Mouse (Mus musculus) heart, embryonic 11.5 days (tissue): ENCODE measurements around the gene Tnfaip6. TPM values are rescaled to one million over a fixed set of nuclear protein-coding genes. Genes with fewer than 3 reads are reported as not detected.
"Not testable (repeated sequence)": the region's sequence is repeated elsewhere in the genome, so short reads cannot be mapped to it uniquely, and the experiment has no call there.

Experiments used
- ATAC-seq: fragments of 200-750 bp; cut with Nextera tagmentation; replicated peaks from 2 replicates; pipeline ENCODE4 v1.8.0; 2017; ENCODE audit warnings: moderate library complexity; ENCODE audit not compliant: insufficient number of reproducible peaks, low FRiP score, low TSS enrichment
- H3K27ac ChIP-seq: fragments of 300-500 bp; sonication (generic); 2 replicates; pipeline ENCODE4 v1.5.1; 2014; ENCODE audit warnings: mild to moderate bottlenecking, low read depth, low read length
- H3K27me3 ChIP-seq: fragments of 300-500 bp; sonication (generic); 2 replicates; pipeline ENCODE4 v1.6.1; 2014; ENCODE audit warnings: mild to moderate bottlenecking, low read length, mixed read lengths; ENCODE audit not compliant: control insufficient read depth, insufficient read depth
- H3K36me3 ChIP-seq: fragments of 300-500 bp; sonication (generic); 2 replicates; pipeline ENCODE4 v1.6.1; 2014; ENCODE audit warnings: mild to moderate bottlenecking, low read length, moderate library complexity, mixed read lengths; ENCODE audit not compliant: control insufficient read depth, insufficient read depth
- H3K4me1 ChIP-seq: fragments of 300-500 bp; sonication (generic); 2 replicates; pipeline ENCODE4 v1.6.1; 2014; ENCODE audit warnings: low read length; ENCODE audit not compliant: control insufficient read depth, insufficient read depth
- H3K4me2 ChIP-seq: fragments of 300-500 bp; sonication (generic); 2 replicates; pipeline ENCODE4 v1.6.1; 2014; ENCODE audit warnings: mild to moderate bottlenecking, moderate library complexity
- H3K4me3 ChIP-seq: fragments of 300-500 bp; sonication (generic); 2 replicates; pipeline ENCODE4 v1.5.1; 2014; ENCODE audit warnings: low read depth, low read length
- H3K9ac ChIP-seq: fragments of 300-500 bp; sonication (generic); 2 replicates; pipeline ENCODE4 v1.6.1; 2014; ENCODE audit warnings: mild to moderate bottlenecking, low read depth, low read length, moderate library complexity
- H3K9me3 ChIP-seq: fragments of 300-500 bp; sonication (generic); replicated peaks from 2 replicates; pipeline ENCODE4 v1.6.1; 2016; ENCODE audit warnings: low read length; ENCODE audit not compliant: control insufficient read depth
- WGBS: fragments of 180-500 bp; shearing (Covaris S2); extraction: QIAGEN DNeasy Blood & Tissue Kit; methylation state at CpG from one replicate; pipeline ENCODE4 v1.1.7; 2014; ENCODE audit not compliant: insufficient replicate concordance; 5-methylcytosine and 5-hydroxymethylcytosine counted together
- polyA plus RNA-seq: library from polyadenylated mRNA; unstranded; fragments of >200 nt; fragmentation: Nextera tagmentation; extraction: Ambion mirVana; gene quantifications from 2 replicates; pipeline ENCODE4 v1.2.1, GENCODE M21; 2014

The Tnfaip6 gene
- 3.7 and 4.9 TPM in 2 replicates for polyA plus RNA-seq

DNA sequence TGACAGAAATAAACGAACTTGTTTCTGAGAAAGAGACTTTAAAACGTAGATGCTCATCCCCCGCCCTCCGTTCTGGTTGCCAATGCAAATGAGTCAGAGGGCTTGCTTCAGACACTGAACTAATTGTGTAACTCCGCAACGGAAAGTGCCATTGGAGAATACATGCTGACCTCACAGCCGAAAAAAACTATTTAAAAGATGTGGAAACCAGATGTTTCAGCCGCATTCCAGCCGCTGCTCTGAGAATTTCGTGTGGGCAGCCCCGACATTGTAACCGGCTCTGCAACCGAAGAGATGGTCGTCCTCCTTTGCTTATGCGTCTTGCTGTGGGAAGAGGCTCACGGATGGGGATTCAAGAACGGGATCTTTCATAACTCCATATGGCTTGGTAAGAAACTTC lies at the start of gene Tnfaip6:
Gene Tnfaip6 (plus strand): TSS at position 128 of the 400 bp plus-strand sequence.
- Histone ChIP-seq H3K9me3 (no peaks in the 10 kb centered on the region), H3K4me2 (peak within 1 kb of the TSS; percentile 63), H3K27me3 (peaks cover 2% of the 10 kb centered on the region; the same call in 1 of the 2 replicates), H3K9ac (peak within 1 kb of the TSS; percentile 59; the same call in 1 of the 2 replicates), H3K27ac (no peak within 1 kb of the TSS), H3K4me1 (no peaks in the 10 kb centered on the region), H3K4me3 (peak within 1 kb of the TSS; percentile 45), H3K36me3 (no peaks in the 10 kb centered on the region)
- 1% methylated on average over 17 of the region's 17 CpGs for WGBS
- ATAC-seq = no peak

DNA sequence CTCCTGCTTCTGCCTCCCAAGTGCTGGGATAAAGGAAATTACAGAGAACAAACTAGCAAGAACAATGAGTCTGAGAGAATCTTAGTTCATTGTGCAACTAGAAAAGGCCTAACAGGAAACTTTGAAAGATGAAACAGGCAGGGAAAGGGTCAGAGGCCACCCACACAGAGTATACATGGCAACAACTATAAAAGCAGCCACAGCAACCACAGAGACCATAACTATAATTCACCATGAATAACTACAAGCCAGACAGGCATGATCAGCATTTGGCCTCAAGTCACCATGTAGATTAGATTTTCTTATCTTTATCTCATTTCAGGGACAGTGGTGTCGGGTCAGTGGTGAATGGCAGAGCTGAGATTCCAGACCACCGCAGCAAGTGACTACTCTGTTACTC lies 48.2 kb upstream of the Tnfaip6 start:
- no peaks in the 10 kb centered on the region for H3K36me3 ChIP-seq
- no peak for ATAC-seq
- no peak overlapping the region for H3K4me2 ChIP-seq
- H3K4me1 ChIP-seq = no peaks in the 10 kb centered on the region
- no peak overlapping the region for H3K4me3 ChIP-seq
- no peaks in the 10 kb centered on the region for H3K27me3 ChIP-seq
- no peak overlapping the region for H3K9ac ChIP-seq
- H3K9me3 ChIP-seq = no peaks in the 10 kb centered on the region
- no peak overlapping the region for H3K27ac ChIP-seq
- 26% methylated on average over 2 of the region's 2 CpGs for WGBS

DNA sequence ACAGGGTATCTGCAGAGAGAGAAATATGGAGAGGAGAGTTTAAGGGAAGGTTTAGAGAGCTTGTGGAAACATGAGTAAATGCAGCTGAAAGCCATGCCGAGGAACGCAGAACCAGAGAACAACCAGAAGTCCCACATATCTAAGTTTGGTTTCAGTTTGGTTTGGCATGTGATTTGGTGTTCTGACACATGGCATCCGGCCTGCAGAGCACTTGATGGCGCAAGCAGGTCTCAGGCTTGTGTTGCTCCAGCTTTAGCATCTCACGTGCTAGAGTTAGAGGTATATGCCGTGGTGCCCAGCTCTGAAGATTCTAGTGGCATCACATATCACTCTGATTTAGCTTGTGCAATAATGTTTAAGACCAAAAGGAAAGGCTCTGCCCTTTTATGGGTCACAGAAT lies 46.4 kb upstream of the Tnfaip6 start:
- H3K9ac ChIP-seq = no peak overlapping the region
- ATAC-seq = no peak
- H3K4me1 ChIP-seq = no peaks in the 10 kb centered on the region
- 84% methylated on average over 6 of the region's 6 CpGs for WGBS
- no peak overlapping the region for H3K4me3 ChIP-seq
- H3K4me2 ChIP-seq = no peak overlapping the region
- no peaks in the 10 kb centered on the region for H3K27me3 ChIP-seq
- no peak overlapping the region for H3K27ac ChIP-seq
- H3K9me3 ChIP-seq = no peaks in the 10 kb centered on the region
- H3K36me3 ChIP-seq = no peaks in the 10 kb centered on the region

DNA sequence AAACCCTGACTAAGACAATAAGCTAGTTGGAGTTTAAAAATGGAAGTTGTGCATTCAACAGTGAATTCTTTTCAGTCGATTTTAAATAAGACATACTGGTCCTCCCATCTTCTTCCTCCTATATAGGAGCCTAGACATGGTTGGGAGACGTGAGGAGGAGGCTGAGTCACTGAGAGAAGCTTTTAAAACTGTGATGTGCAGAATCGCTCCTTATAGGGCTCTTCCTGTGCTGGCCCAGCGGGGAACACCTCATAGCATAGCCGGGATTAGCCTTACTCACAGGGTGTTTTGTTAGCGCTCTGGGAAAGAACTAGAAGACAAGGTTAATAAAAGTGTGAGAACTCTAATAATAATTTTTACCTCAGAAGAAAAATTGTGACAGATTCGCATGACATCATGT lies 37.8 kb upstream of the Tnfaip6 start:
- no peak for ATAC-seq
- H3K9me3 ChIP-seq = no peaks in the 10 kb centered on the region
- H3K4me2 ChIP-seq = no peak overlapping the region
- no peak overlapping the region for H3K9ac ChIP-seq
- no peak overlapping the region for H3K27ac ChIP-seq
- H3K4me3 ChIP-seq = no peak overlapping the region
- no peaks in the 10 kb centered on the region for H3K4me1 ChIP-seq
- H3K36me3 ChIP-seq = no peaks in the 10 kb centered on the region
- no peaks in the 10 kb centered on the region for H3K27me3 ChIP-seq
- WGBS = 54% methylated on average over 7 of the region's 7 CpGs

DNA sequence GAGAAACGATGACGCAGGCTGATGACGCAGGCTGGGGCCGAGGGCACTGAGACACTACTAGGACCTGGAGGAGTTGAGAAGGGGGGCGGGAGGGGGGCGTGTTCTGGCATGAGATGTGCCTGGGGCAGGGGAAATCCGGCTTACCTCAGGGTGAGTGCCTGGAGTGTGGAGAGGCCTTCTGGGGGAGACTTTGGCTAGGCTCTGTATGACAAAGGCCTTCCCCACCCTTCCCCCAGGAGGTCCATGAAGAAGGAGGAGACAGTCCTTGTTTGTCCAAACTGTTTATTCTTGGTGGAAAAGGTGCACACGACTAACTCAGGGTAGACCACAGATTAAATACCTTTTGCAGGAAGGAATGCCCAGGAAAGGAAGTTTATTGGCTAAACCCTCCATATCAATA lies 36.3 kb upstream of the Tnfaip6 start:
- H3K4me1 ChIP-seq = no peaks in the 10 kb centered on the region

DNA sequence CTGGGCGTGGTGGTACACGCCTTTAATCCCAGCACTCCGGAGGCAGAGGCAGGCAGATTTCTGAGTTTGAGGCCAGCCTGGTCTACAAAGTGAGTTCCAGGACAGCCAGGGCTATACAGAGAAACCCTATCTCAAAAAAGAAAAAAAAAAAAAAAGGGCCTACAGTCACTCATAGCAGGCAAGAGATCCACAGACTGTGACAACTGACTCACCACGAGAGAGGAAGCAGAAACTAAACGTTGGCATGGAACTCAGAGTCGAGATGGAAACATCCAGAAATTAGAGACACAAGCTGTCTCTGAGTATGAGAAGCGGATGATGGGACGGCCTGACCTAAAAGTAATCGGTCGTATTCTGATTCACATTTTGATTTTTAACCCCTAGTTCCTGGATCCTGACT lies 35.5 kb upstream of the Tnfaip6 start:
- 86% methylated on average over 10 of the region's 10 CpGs for WGBS

More for the DNA sequence above, 36.3 kb upstream of the Tnfaip6 start:
- H3K9me3 ChIP-seq = no peaks in the 10 kb centered on the region
- H3K27ac ChIP-seq = no peak overlapping the region
- no peak overlapping the region for H3K4me3 ChIP-seq
- 79% methylated on average over 8 of the region's 8 CpGs for WGBS
- H3K9ac ChIP-seq = no peak overlapping the region
- H3K4me2 ChIP-seq = no peak overlapping the region
- no peaks in the 10 kb centered on the region for H3K36me3 ChIP-seq
- H3K27me3 ChIP-seq = no peaks in the 10 kb centered on the region
- no peak for ATAC-seq

DNA sequence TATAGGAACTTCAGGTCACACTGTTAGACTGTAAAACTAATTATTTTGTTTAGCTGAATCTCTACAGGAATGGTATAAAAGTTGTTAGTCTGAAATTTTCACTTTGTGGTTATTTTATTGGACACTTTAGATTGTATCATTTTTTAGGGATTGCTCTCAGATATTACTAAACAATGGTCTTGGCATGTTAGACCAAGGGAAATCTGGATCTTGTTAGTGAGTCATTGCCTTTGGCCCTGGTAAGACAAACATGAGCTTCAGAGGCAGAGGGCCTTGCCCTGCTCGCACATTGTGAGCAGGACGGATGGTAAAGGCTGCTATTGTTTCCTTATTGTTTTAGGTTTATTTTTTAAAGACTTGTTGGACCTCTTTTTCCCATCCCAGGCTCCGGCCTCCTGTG lies 31.4 kb upstream of the Tnfaip6 start:
- H3K36me3 ChIP-seq = no peaks in the 10 kb centered on the region
- H3K4me3 ChIP-seq = no peak overlapping the region
- H3K4me2 ChIP-seq = no peak overlapping the region
- H3K27me3 ChIP-seq = no peaks in the 10 kb centered on the region
- WGBS = 56% methylated on average over 3 of the region's 3 CpGs
- no peaks in the 10 kb centered on the region for H3K9me3 ChIP-seq
- H3K4me1 ChIP-seq = no peaks in the 10 kb centered on the region
- ATAC-seq = no peak
- no peak overlapping the region for H3K27ac ChIP-seq
- H3K9ac ChIP-seq = no peak overlapping the region

More for the DNA sequence above, 35.5 kb upstream of the Tnfaip6 start:
- not testable (repeated sequence) for H3K36me3 ChIP-seq, H3K27ac ChIP-seq, H3K4me2 ChIP-seq, H3K27me3 ChIP-seq, H3K4me3 ChIP-seq, H3K9ac ChIP-seq, H3K4me1 ChIP-seq, ATAC-seq, H3K9me3 ChIP-seq

DNA sequence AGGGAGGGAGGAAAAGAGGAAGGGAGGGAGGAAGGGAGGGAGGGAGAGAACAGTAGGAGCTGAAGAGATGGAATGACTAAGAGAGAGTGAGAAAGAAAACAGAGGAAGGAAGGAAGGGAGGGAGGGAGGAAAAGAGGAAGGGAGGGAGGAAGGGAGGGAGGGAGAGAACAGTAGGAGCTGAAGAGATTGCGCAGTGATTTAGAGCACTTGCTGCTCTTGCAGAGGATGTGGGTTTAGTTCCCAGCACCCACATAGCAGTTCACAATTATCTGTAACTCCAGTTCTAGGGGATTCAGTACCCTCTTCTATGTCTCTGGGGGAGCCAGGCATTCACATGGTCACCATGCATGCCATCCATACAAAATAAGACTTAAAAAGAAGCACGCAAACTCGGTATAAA lies 26.0 kb upstream of the Tnfaip6 start:
- H3K4me3 ChIP-seq, H3K27me3 ChIP-seq, H3K36me3 ChIP-seq, H3K4me2 ChIP-seq, H3K27ac ChIP-seq, H3K9ac ChIP-seq, ATAC-seq, H3K4me1 ChIP-seq, H3K9me3 ChIP-seq: not testable (repeated sequence)
- 80% methylated on average over 3 of the region's 3 CpGs for WGBS

DNA sequence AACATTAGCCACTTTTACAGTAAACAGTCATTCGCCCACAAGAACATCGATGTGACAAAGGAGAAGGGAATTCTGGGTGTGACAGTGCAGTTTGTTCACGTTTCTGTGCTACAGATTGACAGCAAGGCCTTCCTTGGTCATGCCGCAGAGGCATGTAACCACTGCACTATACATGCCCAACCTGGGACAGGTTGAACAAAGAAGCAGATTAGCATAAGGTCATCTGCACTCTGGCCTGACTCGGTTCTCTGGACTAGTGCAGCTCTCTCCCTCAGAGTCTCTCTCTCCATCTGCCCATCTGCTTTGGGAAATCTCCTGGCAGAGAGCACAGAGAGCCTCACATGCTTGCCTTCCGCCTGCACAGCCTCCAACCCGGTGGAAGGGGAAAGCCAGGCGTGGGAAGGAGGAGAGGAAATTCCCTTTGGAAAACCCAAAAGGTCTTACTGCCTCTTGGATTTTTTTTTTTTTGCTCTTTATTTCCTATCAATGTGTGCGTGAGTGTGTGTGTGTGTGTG lies 24.4 kb upstream of the Tnfaip6 start:
- Histone ChIP-seq H3K9ac (no peak overlapping the region), H3K36me3 (no peaks in the 10 kb centered on the region), H3K4me1 (peaks cover 7% of the 10 kb centered on the region), H3K4me3 (no peak overlapping the region), H3K4me2 (no peak overlapping the region), H3K27me3 (no peaks in the 10 kb centered on the region), H3K27ac (no peak overlapping the region), H3K9me3 (no peaks in the 10 kb centered on the region)
- 70% methylated on average over 9 of the region's 9 CpGs for WGBS
- no peak for ATAC-seq
